Mouse (Mus musculus): ENCODE results near the gene AI182371. TPM values are rescaled to one million over a fixed set of nuclear protein-coding genes. Genes with fewer than 3 reads are reported as not detected.

The AI182371 gene
- total RNA-seq, 2 experiments from 2014 or later: not detected

- intact Hi-C loops (cut with DNase I): no loop called here
- no peak for TF ChIP-seq CTCF (IDR thresholded peaks at IDR 0.05)
- H3K27ac ChIP-seq: no peak within 1 kb of the TSS
- no peak within 1 kb of the TSS for H3K4me3 ChIP-seq
- DNase-seq: no peak
Measured at GRCm38 (mm10) chr2:35061338-35061737, 40.0 kb downstream of the AI182371 start, which contains the start of gene Hc. Hc (minus strand) TSS chr2:35061438.

GRCm38 (mm10) chr2:35060897-35061296 lies 40.4 kb downstream of the AI182371 start:
- intact Hi-C loops (cut with DNase I): no loop called here
- DNase-seq: no peak
- TF ChIP-seq CTCF (IDR thresholded peaks at IDR 0.05): no peak
- Histone ChIP-seq H3K4me3 (no peak overlapping the region), H3K27ac (no peak overlapping the region)

GRCm38 (mm10) chr2:35060256-35060655 lies 41.1 kb downstream of the AI182371 start:
- H3K27ac ChIP-seq: no peak overlapping the region
- intact Hi-C loops (cut with DNase I): no loop called here
- no peak for DNase-seq
- TF ChIP-seq CTCF (IDR thresholded peaks at IDR 0.05): no peak
- no peak overlapping the region for H3K4me3 ChIP-seq

GRCm38 (mm10) chr2:35058325-35058724 lies 43.0 kb downstream of the AI182371 start:
- no peak for TF ChIP-seq CTCF (IDR thresholded peaks at IDR 0.05)
- no peak overlapping the region for H3K27ac ChIP-seq
- intact Hi-C loops (cut with DNase I): no loop called here
- no peak overlapping the region for H3K4me3 ChIP-seq
- DNase-seq: no peak

- no peak overlapping the region for H3K4me3 ChIP-seq
- intact Hi-C loops (cut with DNase I): no loop called here
- no peak for TF ChIP-seq CTCF (IDR thresholded peaks at IDR 0.05)
- DNase-seq: no peak
- H3K27ac ChIP-seq: no peak overlapping the region
Measured at GRCm38 (mm10) chr2:35057243-35057642, 44.1 kb downstream of the AI182371 start.

GRCm38 (mm10) chr2:35048851-35049250 lies 52.5 kb downstream of the AI182371 start:
- no peak overlapping the region for H3K4me3 ChIP-seq
- DNase-seq: no peak
- TF ChIP-seq CTCF (IDR thresholded peaks at IDR 0.05): peak; percentile 72
- H3K27ac ChIP-seq: no peak overlapping the region
- intact Hi-C loops (cut with DNase I): loop anchor here (2.0 kb wide), 1 partner anchor 60 kb away; the partner anchor contains the start of gene Cntrl

- Histone ChIP-seq H3K4me3 (no peak overlapping the region), H3K27ac (no peak overlapping the region)
- TF ChIP-seq CTCF (IDR thresholded peaks at IDR 0.05): peak; percentile 70
- no peak for DNase-seq
- intact Hi-C loops (cut with DNase I): no loop called here
Measured at GRCm38 (mm10) chr2:35044956-35045355, 56.4 kb downstream of the AI182371 start.

GRCm38 (mm10) chr2:35038580-35039375 lies 62.6 kb downstream of the AI182371 start:
- Histone ChIP-seq H3K27ac (no peak overlapping the region), H3K4me3 (no peak overlapping the region)
- DNase-seq: no peak
- intact Hi-C loops (cut with DNase I): no loop called here
- no peak for TF ChIP-seq CTCF (IDR thresholded peaks at IDR 0.05)

Other genes with a start within 250 kb of the AI182371 start
- under 1 TPM; 0.17 to 0.69 TPM for gene Cutal, start 227.1 kb downstream of the AI182371 start, total RNA-seq (2021)
- gene Psmd5, start 226.6 kb downstream of the AI182371 start, total RNA-seq (2021): 10 to 100 TPM; 12.6 to 14.7 TPM
- gene Phf19, start 187.5 kb downstream of the AI182371 start, total RNA-seq (2021): under 1 TPM; 0.54 to 0.61 TPM
- gene Traf1, start 139.8 kb downstream of the AI182371 start, total RNA-seq (2021): 1 to 10 TPM in 1 of 2 experiments, under 1 TPM in 1; 0.46 to 1.2 TPM
- gene Hc, start 40.1 kb downstream of the AI182371 start, total RNA-seq (2021): not detected
- 1 to 10 TPM; 8.0 to 8.4 TPM for gene Cntrl, start 7.9 kb upstream of the AI182371 start, total RNA-seq (2021)
- gene Rab14, start 99.6 kb upstream of the AI182371 start, total RNA-seq (2021): 10 to 100 TPM; 87.9 to 91.5 TPM
- 100 to 1,000 TPM; 676 to 777 TPM for gene Gsn, start 154.8 kb upstream of the AI182371 start, total RNA-seq (2021)
- 10 to 100 TPM; 17.1 to 30.1 TPM for gene Stom, start 235.4 kb upstream of the AI182371 start, total RNA-seq (2021)

All from gastrocnemius, adult 2 months (tissue).